Mouse (Mus musculus) gastrocnemius, postnatal 25 days (tissue): ENCODE measurements around the gene Vamp9. TPM values are rescaled to one million over a fixed set of nuclear protein-coding genes. Genes with fewer than 3 reads are reported as not detected.

ENCODE experiments used
- DNase-seq: peaks from one replicate; pipeline ENCODE4 v3.0.0; 2022
- long read RNA-seq, 2 experiments: library from polyadenylated mRNA; stranded (forward); transcript quantifications; one replicate each; pipeline ENCODE4 v2.0.0; 2021
- total RNA-seq, 2 experiments: library from RNA; stranded (reverse); gene quantifications; 1 replicate in 1 of 2; 2 replicates in 1 of 2; pipeline ENCODE4 v1.2.3; 2021

Vamp9 gene
- total RNA-seq, result not detected
- long read RNA-seq, experiment 1, partial matches to known transcripts, result 0 of 1 reads
- long read RNA-seq, experiment 1, other reads (novel, unspliced or antisense), result 0 of 1 reads
- long read RNA-seq, experiment 2, result 0 reads

- DNase-seq, result peak; percentile 94
Observed at GRCm38 (mm10) chr5:99906181-99906956, at the start of gene Vamp9. TSS of gene Vamp9 (plus strand) at chr5:99906254.

GRCm38 (mm10) chr5:99857106-99857637 is 48.9 kb upstream of the Vamp9 start:
- no peak for DNase-seq

- no peak for DNase-seq
Observed at GRCm38 (mm10) chr5:99859637-99860433, 46.2 kb upstream of the Vamp9 start.

- DNase-seq, result no peak
Observed at GRCm38 (mm10) chr5:99861816-99862215, 44.2 kb upstream of the Vamp9 start.

GRCm38 (mm10) chr5:99863656-99864380 is 42.2 kb upstream of the Vamp9 start:
- no peak for DNase-seq

- DNase-seq, result no peak
Observed at GRCm38 (mm10) chr5:99865779-99866178, 40.3 kb upstream of the Vamp9 start.

GRCm38 (mm10) chr5:99868286-99868685 is 37.8 kb upstream of the Vamp9 start:
- DNase-seq, result no peak

- DNase-seq, result no peak
Observed at GRCm38 (mm10) chr5:99868923-99869322, 37.1 kb upstream of the Vamp9 start.

GRCm38 (mm10) chr5:99877565-99877964 is 28.5 kb upstream of the Vamp9 start:
- DNase-seq, result no peak

- DNase-seq, result no peak
Observed at GRCm38 (mm10) chr5:99882441-99882840, 23.6 kb upstream of the Vamp9 start.

- DNase-seq, result no peak
Observed at GRCm38 (mm10) chr5:99884035-99884434, 22.0 kb upstream of the Vamp9 start.

GRCm38 (mm10) chr5:99887133-99887532 is 18.9 kb upstream of the Vamp9 start:
- no peak for DNase-seq

GRCm38 (mm10) chr5:99891516-99892441 is 14.3 kb upstream of the Vamp9 start:
- no peak for DNase-seq

GRCm38 (mm10) chr5:99900041-99900440 is 6.0 kb upstream of the Vamp9 start:
- no peak for DNase-seq

- DNase-seq, result no peak
Observed at GRCm38 (mm10) chr5:99905731-99906130, 323 bp upstream of the Vamp9 start.

GRCm38 (mm10) chr5:99915494-99915893 is 9.4 kb downstream of the Vamp9 start:
- DNase-seq, result no peak

GRCm38 (mm10) chr5:99922033-99922432 is 16.0 kb downstream of the Vamp9 start:
- no peak for DNase-seq

- DNase-seq, result no peak
Observed at GRCm38 (mm10) chr5:99927951-99928350, 21.9 kb downstream of the Vamp9 start.

GRCm38 (mm10) chr5:99931910-99932309 is 25.9 kb downstream of the Vamp9 start:
- DNase-seq, result no peak

- DNase-seq, result no peak
Observed at GRCm38 (mm10) chr5:99939440-99939839, 33.4 kb downstream of the Vamp9 start.

- no peak for DNase-seq
Observed at GRCm38 (mm10) chr5:99941273-99941672, 35.2 kb downstream of the Vamp9 start.
